Mouse (Mus musculus) G1E (cell line): ENCODE results near the gene Irs2.

Source experiments
- CTCF ChIP-seq: IDR thresholded peaks from 2 replicates; pipeline ENCODE4 v1.5.1; 2012; ENCODE audit warnings: low read depth, low read length, inconsistent platforms, mixed read lengths
- GATA1 ChIP-seq: IDR thresholded peaks from 2 replicates; pipeline ENCODE4 v1.6.1; 2012; ENCODE audit warnings: borderline replicate concordance, low read length, inconsistent platforms, mixed read lengths

DNA sequence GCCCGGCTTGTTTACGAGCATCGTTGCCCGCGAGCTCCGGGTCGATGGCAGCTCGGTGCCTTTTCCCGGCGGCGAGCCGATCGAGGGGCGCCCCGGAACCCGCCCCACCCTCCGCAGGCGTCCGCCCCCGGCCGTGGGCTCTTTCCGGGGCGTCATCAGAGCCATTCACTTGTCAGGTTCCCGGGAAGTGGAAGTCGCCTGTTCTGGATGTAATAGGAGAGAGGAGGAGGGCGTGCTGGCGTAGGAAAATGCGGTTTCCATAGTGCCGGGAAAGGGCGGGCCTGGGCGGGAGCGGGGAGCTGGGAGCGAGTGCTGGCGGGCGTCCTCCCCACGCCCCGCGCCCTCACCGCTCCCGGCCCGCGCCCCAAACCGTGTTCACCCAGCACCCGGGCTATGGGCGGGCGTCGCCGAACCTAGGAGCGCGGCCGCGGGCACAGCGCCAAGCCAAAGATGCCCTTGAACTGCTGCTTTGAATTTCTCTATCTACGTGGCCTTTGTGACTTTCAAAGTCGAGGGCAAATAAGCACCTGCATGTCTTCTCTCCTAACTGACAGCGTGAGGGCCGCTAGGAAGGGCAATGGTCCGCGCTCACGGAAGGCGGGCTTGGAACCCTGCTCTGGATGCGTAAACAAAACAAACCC is 1.3 kb upstream of the Irs2 start:
- TF ChIP-seq CTCF (no peak), GATA1 (no peak)
